Mouse (Mus musculus): ENCODE measurements around the gene Fam228b.

The Fam228b gene

GRCm38 (mm10) chr12:4768492-4769332 lies at the start of gene Fam228b, which contains the start of gene Pfn4:
Fam228b (minus strand) TSS chr12:4769267.
Pfn4 (plus strand) TSS chr12:4769022.
- TF ChIP-seq GATA4 (IDR thresholded peaks at IDR 0.05; ENCODE audit: insufficient replicate concordance, low read length): no peak

- TF ChIP-seq GATA4 (IDR thresholded peaks at IDR 0.05; ENCODE audit: insufficient replicate concordance, low read length): no peak; the same call in 1 of the 2 replicates
Observed at GRCm38 (mm10) chr12:4817361-4818101, 48.5 kb upstream of the Fam228b start, which contains the start of gene Sf3b6. Sf3b6 (plus strand) TSS chr12:4817544.

GRCm38 (mm10) chr12:4816680-4817360 lies 47.8 kb upstream of the Fam228b start:
- TF ChIP-seq GATA4 (IDR thresholded peaks at IDR 0.05; ENCODE audit: insufficient replicate concordance, low read length): no peak

- TF ChIP-seq GATA4 (IDR thresholded peaks at IDR 0.05; ENCODE audit: insufficient replicate concordance, low read length): no peak
Observed at GRCm38 (mm10) chr12:4813636-4814035, 44.6 kb upstream of the Fam228b start.

- no peak for TF ChIP-seq GATA4 (IDR thresholded peaks at IDR 0.05; ENCODE audit: insufficient replicate concordance, low read length)
Observed at GRCm38 (mm10) chr12:4811705-4812104, 42.6 kb upstream of the Fam228b start.

- no peak for TF ChIP-seq GATA4 (IDR thresholded peaks at IDR 0.05; ENCODE audit: insufficient replicate concordance, low read length)
Observed at GRCm38 (mm10) chr12:4811036-4811435, 42.0 kb upstream of the Fam228b start.

- TF ChIP-seq GATA4 (IDR thresholded peaks at IDR 0.05; ENCODE audit: insufficient replicate concordance, low read length): no peak
Observed at GRCm38 (mm10) chr12:4793718-4794117, 24.7 kb upstream of the Fam228b start.

- no peak for TF ChIP-seq GATA4 (IDR thresholded peaks at IDR 0.05; ENCODE audit: insufficient replicate concordance, low read length)
Observed at GRCm38 (mm10) chr12:4784466-4784865, 15.4 kb upstream of the Fam228b start.

- TF ChIP-seq GATA4 (IDR thresholded peaks at IDR 0.05; ENCODE audit: insufficient replicate concordance, low read length): no peak
Observed at GRCm38 (mm10) chr12:4783598-4783997, 14.5 kb upstream of the Fam228b start.

- no peak for TF ChIP-seq GATA4 (IDR thresholded peaks at IDR 0.05; ENCODE audit: insufficient replicate concordance, low read length)
Observed at GRCm38 (mm10) chr12:4781270-4781669, 12.2 kb upstream of the Fam228b start.

GRCm38 (mm10) chr12:4780245-4780644 lies 11.2 kb upstream of the Fam228b start:
- TF ChIP-seq GATA4 (IDR thresholded peaks at IDR 0.05; ENCODE audit: insufficient replicate concordance, low read length): no peak

GRCm38 (mm10) chr12:4777734-4778133 lies 8.7 kb upstream of the Fam228b start:
- no peak for TF ChIP-seq GATA4 (IDR thresholded peaks at IDR 0.05; ENCODE audit: insufficient replicate concordance, low read length)

GRCm38 (mm10) chr12:4775588-4775949 lies 6.5 kb upstream of the Fam228b start:
- no peak for TF ChIP-seq GATA4 (IDR thresholded peaks at IDR 0.05; ENCODE audit: insufficient replicate concordance, low read length)

- TF ChIP-seq GATA4 (IDR thresholded peaks at IDR 0.05; ENCODE audit: insufficient replicate concordance, low read length): no peak
Observed at GRCm38 (mm10) chr12:4774895-4775587, 6.0 kb upstream of the Fam228b start.

- TF ChIP-seq GATA4 (IDR thresholded peaks at IDR 0.05; ENCODE audit: insufficient replicate concordance, low read length): no peak
Observed at GRCm38 (mm10) chr12:4769333-4769723, 261 bp upstream of the Fam228b start.

All from liver, adult (tissue).